10 mouse cellular contexts compared by ENCODE assay signal in the genomic region with DNA sequence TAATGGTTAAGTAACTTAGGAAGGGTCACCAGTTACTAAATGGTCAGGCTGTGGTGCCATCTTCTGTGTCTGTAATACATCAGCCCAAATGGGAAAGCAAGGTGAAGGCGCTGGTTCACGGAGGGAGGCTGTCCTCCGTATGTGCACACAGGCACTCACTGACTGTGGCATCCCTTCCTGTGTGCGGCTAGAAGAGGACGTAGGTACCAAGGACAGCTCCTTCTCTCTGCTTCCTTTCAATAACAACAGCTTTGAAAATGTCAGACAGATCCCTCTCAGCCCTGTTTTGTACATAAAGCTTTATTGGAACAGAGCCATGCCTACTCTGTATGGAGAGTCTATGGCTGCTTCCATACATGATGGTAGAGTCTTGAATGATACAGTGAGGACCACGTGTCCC. TPM values are rescaled to one million over a fixed set of nuclear protein-coding genes. Genes with fewer than 3 reads are reported as not detected.
DNase-seq lines count a peak whose midpoint lies in the region; ATAC-seq and TF ChIP-seq lines count a peak whose summit lies in the region.
"Had no signal": no experiment of that assay in that cellular context is flagged by ENCODE, and none has a peak within 500 bp of the region (broad histone marks: within the 10 kb centered on the region; RNA-seq: fewer than 3 reads in every experiment).

No protein-coding gene starts in this region.

- no peak for TF ChIP-seq CTCF in heart, postnatal 0 days (IDR thresholded peaks at IDR 0.05; ENCODE audit: low read depth)

- peak; percentile 36; the same call in 1 of the 2 replicates for ATAC-seq in heart, postnatal 0 days (ENCODE audit: insufficient read depth, low read depth)
- ATAC-seq in heart, embryonic 12.5 days (ENCODE audit: insufficient number of reproducible peaks, low FRiP score) = no peak
- no peak for ATAC-seq in frontal cortex, adult (ENCODE audit: low TSS enrichment)

- TF ChIP-seq EP300 in heart, postnatal 0 days (IDR thresholded peaks at IDR 0.05; ENCODE audit: low read depth) = no peak

- no peak overlapping the region for H3K27ac ChIP-seq in heart, postnatal 0 days (ENCODE audit: low read depth)
- H3K27ac ChIP-seq in heart, embryonic 12.5 days (ENCODE audit: poor library complexity, severe bottlenecking) = no peak overlapping the region

- H3K9me3 ChIP-seq in heart, postnatal 0 days (replicated peaks; ENCODE audit: control insufficient read depth, low read length) = no peaks in the 10 kb centered on the region
- H3K9me3 ChIP-seq in heart, embryonic 12.5 days (replicated peaks) = no peaks in the 10 kb centered on the region

- H3K4me2 ChIP-seq in heart, postnatal 0 days (ENCODE audit: low read depth, low read length) = no peak overlapping the region
- H3K4me2 ChIP-seq in heart, embryonic 12.5 days = no peak overlapping the region

- H3K9ac ChIP-seq in heart, postnatal 0 days (replicated peaks; ENCODE audit: low read depth, low read length) = no peak overlapping the region
- no peak overlapping the region for H3K9ac ChIP-seq in heart, embryonic 12.5 days

- peaks cover 19% of the 10 kb centered on the region for H3K27me3 ChIP-seq in heart, postnatal 0 days (ENCODE audit: control insufficient read depth, insufficient read depth, low read length)
- peaks cover 30% of the 10 kb centered on the region for H3K27me3 ChIP-seq in heart, embryonic 12.5 days (replicated peaks)

- WGBS in heart, postnatal 0 days = 3% methylated on average over 6 of the region's 6 CpGs
- 4% methylated on average over 6 of the region's 6 CpGs for WGBS in heart, embryonic 12.5 days

- DNase-seq in heart, postnatal 0 days (ENCODE audit: low spot score) = peak; percentile 76
- DNase-seq in thymus, postnatal 14 days = peak; percentile 9
- DNase-seq in thymus, adult 18-20 months = no peak
- DNase-seq in kidney, postnatal 14 days = peak; percentile 37
- DNase-seq in layer of hippocampus, adult 18-20 months (ENCODE audit: low spot score in 2 of 2) = no peak
- DNase-seq in testis, postnatal 10 days (ENCODE audit: low spot score) = no peak
- DNase-seq: cerebellum, postnatal 14 days; right cerebral cortex, postnatal 25 days had no signal

- no peaks in the 10 kb centered on the region for H3K4me1 ChIP-seq in heart, postnatal 0 days (ENCODE audit: control insufficient read depth, insufficient read depth)
- H3K4me1 ChIP-seq in heart, embryonic 12.5 days (replicated peaks) = no peaks in the 10 kb centered on the region

- no peak overlapping the region for H3K4me3 ChIP-seq in heart, postnatal 0 days (ENCODE audit: low read depth, low read length)
- no peak overlapping the region for H3K4me3 ChIP-seq in heart, embryonic 12.5 days

- H3K36me3 ChIP-seq in heart, postnatal 0 days (replicated peaks; ENCODE audit: control insufficient read depth, insufficient read depth, low read length) = no peaks in the 10 kb centered on the region
- no peaks in the 10 kb centered on the region for H3K36me3 ChIP-seq in heart, embryonic 12.5 days

RNA-seq across cellular contexts. Expression of gene Nfasc, which starts 57.7 kb away (rescaled TPM):
- total RNA-seq in heart, postnatal 0 days (2014; rRNA removed; ENCODE audit: low replicate concordance) = 0.04 and 0.08 TPM in 2 replicates
- 0.11 and 0.22 TPM in 2 replicates for polyA plus RNA-seq in heart, postnatal 0 days (2015; fragmentation: Nextera tagmentation; extraction: Ambion mirVana)
- polyA plus RNA-seq in heart, embryonic 12.5 days (2016; fragmentation: Nextera tagmentation; extraction: Ambion mirVana) = 0.18 and 0.46 TPM in 2 replicates
- total RNA-seq in layer of hippocampus, adult 18-20 months (2021) = 100 to 1,000 TPM; 139 to 143 TPM

Comparison
In these comparisons a context has a peak if more than half of its experiments do, and no peak if none do; other contexts are left out.
1. DNase-seq: peak in heart, postnatal 0 days (single experiment), thymus, postnatal 14 days (single experiment) and kidney, postnatal 14 days (single experiment); none in thymus, adult 18-20 months (0 of 2), layer of hippocampus, adult 18-20 months (0 of 2) and testis, postnatal 10 days (single experiment).
2. RNA of gene Nfasc, which starts 57.7 kb away (total RNA-seq): 139 to 143 TPM in layer of hippocampus, adult 18-20 months; 0.04 to 0.08 TPM in heart, postnatal 0 days; every median in the first group is over 100 times any median in the second.